Mouse (Mus musculus): ENCODE data around the gene P4htm. TPM values are rescaled to one million over a fixed set of nuclear protein-coding genes. Genes with fewer than 3 reads are reported as not detected.
A peak's percentile ranks its signal among the peaks of the same experiment; 100 is the strongest.

Gene P4htm
- total and polyA plus RNA-seq, 2 experiments from 2014 or later: 17.7 to 18.7 TPM

DNA sequence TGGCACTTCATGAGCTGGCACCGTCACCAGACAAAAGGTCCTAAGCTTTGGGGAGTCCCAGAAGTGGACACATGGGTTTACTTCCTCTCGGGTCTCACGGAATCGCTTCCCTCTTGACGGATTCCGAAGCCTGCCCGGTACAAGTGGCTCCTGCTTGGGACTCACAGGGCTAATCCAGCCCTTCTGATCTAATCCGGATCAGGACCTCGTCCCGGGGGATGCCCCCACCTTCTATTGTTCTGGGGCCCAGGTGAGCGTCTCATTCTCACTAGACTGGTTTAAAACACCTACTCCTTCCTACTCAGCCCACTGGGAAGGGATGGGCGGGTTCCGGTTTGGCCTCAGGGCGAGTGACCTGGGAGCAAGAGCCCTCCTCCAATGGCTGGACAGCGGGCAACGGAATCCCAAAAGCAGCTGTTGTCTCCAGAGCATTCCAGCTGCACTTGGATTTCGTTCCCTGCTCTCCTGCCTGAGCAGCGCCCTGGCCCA, 29.5 kb downstream of the P4htm start:
- Histone ChIP-seq H3K4me1 (ENCODE audit: control insufficient read depth, insufficient read depth) (peaks cover 34% of the 10 kb centered on the region), H3K4me2 (ENCODE audit: low read depth, low read length) (peak overlapping the region; percentile 98), H3K36me3 (replicated peaks; ENCODE audit: control insufficient read depth, insufficient read depth, low read length) (peaks cover 50% of the 10 kb centered on the region), H3K9ac (replicated peaks; ENCODE audit: low read depth, low read length) (peak overlapping the region; percentile 75), H3K27me3 (ENCODE audit: control insufficient read depth, insufficient read depth, low read length) (no peaks in the 10 kb centered on the region), H3K4me3 (ENCODE audit: low read depth, low read length) (peak overlapping the region; percentile 76), H3K9me3 (replicated peaks; ENCODE audit: control insufficient read depth, low read length) (no peaks in the 10 kb centered on the region), H3K27ac (ENCODE audit: low read depth) (peak overlapping the region; percentile 95)
- TF ChIP-seq CTCF (IDR thresholded peaks at IDR 0.05; ENCODE audit: low read depth): no peak
- TF ChIP-seq EP300 (IDR thresholded peaks at IDR 0.05; ENCODE audit: low read depth): no peak
- DNase-seq (ENCODE audit: low spot score) (no peak), ATAC-seq (ENCODE audit: insufficient read depth, low read depth) (no peak)
- WGBS: 9% methylated on average over 18 of the region's 18 CpGs

DNA sequence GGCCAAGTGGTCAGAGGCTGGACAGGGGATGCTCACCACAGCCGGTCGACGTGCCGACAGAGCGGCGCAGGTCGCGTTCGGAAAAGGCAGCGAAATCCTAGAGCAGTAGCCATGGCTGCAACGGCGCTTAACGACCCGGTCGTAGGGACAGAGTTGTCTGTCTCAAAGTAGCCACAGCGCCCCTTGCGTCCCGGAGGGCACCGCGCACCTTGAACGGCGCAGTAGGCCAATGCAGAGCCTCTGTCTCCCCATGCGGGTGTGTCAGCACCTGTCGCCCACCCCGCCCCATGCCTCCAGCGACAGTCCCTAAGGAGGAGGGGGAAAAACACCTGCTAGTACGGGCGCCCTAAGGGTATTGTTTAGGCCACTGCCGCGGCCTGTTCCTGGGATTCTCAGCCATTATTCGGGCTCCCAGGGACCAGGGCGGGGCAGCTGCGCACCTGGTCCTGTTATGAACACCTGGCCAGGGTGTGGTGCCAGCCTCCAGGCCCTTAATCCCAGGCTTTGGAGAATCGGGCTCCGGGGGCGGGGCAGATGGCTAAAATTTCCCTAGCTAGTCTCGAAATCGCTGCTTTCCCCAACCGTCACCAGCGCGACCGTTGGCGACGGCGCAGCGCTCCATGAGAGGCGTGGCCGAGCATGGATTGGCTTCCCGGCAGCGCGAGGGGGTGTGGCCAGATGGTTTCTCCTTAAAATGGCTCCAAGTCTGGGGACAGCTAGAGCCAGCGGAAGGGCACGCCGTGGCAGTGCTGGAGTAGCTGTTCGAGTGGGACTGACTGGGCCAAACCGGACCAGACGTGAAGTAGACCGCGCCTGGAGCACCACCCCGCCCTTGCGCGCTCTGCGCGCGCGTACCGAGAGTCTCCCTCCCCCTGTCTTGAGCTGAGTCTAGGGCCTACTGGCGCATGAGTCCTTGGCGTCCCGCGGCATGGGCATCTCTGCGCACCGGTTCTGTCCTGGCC, 30.4 kb downstream of the P4htm start, which contains the start of gene Ndufaf3:
Gene Ndufaf3 (minus strand): TSS at position 620 of the 962 bp plus-strand sequence.
- Histone ChIP-seq H3K9me3 (replicated peaks; ENCODE audit: control insufficient read depth, low read length) (no peaks in the 10 kb centered on the region), H3K4me1 (ENCODE audit: control insufficient read depth, insufficient read depth) (peaks cover 34% of the 10 kb centered on the region), H3K27ac (ENCODE audit: low read depth) (peak within 1 kb of the TSS; percentile 95), H3K4me3 (ENCODE audit: low read depth, low read length) (peak within 1 kb of the TSS; percentile 76), H3K36me3 (replicated peaks; ENCODE audit: control insufficient read depth, insufficient read depth, low read length) (peaks cover 45% of the 10 kb centered on the region), H3K4me2 (ENCODE audit: low read depth, low read length) (peak within 1 kb of the TSS; percentile 98), H3K27me3 (ENCODE audit: control insufficient read depth, insufficient read depth, low read length) (no peaks in the 10 kb centered on the region), H3K9ac (replicated peaks; ENCODE audit: low read depth, low read length) (peak within 1 kb of the TSS; percentile 75)
- peak; percentile 87 for ATAC-seq (ENCODE audit: insufficient read depth, low read depth)
- TF ChIP-seq EP300 (IDR thresholded peaks at IDR 0.05; ENCODE audit: low read depth): 0 out of 2 replicates have a peak, but pooled peaks have one; percentile 53
- TF ChIP-seq CTCF (IDR thresholded peaks at IDR 0.05; ENCODE audit: low read depth): peak; percentile 89
- under 1% methylated on average over 73 of the region's 73 CpGs for WGBS
- peak; percentile 96 for DNase-seq (ENCODE audit: low spot score)

DNA sequence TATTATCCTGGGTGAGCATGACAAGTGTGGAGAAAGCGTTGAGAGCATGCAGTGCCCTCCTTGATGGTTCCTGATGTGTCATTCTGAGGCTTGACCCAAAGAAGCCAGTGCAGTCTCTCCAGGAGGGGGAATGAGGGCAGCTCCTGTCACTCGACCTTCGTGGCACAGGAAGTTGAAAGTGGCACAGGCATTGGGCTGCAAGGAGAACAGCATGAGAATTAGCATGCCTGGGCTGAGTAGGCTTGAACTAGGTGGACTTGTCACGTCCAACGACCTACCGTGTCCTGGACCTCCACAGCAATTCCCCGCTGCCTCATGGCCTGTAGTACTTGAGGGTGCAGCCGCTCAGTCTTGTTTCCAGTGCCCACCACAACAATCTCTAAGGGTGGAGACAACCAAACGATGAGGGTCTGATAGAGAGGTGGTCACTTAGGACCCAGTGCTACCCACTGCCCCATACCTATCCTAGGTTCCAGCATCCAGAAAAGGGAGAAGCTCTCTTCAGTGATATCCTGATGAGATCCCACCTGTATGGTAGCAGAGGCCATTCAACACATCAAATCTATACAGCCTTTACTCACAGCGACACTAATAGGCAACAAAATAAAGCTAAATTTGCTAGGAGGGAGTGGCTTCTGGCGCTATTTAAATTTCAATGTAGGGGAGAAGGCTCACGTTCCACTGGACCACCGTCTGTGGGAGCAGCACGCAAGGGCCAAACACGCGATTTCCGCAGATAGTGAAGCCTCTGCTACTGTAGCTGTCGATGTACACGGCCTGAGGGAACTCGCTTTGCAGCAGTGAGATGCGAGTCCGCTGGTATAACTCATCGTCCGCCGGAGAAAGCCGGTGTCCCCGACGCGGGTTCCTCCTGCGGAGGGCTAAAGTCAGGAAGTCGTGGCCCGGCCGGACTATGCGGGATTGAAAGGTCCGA, 31.3 kb downstream of the P4htm start:
- Histone ChIP-seq H3K27ac (ENCODE audit: low read depth) (peak overlapping the region; percentile 95), H3K4me1 (ENCODE audit: control insufficient read depth, insufficient read depth) (peaks cover 40% of the 10 kb centered on the region), H3K9ac (replicated peaks; ENCODE audit: low read depth, low read length) (peak overlapping the region; percentile 75), H3K27me3 (ENCODE audit: control insufficient read depth, insufficient read depth, low read length) (no peaks in the 10 kb centered on the region), H3K4me2 (ENCODE audit: low read depth, low read length) (peak overlapping the region; percentile 98), H3K4me3 (ENCODE audit: low read depth, low read length) (peak overlapping the region; percentile 76), H3K9me3 (replicated peaks; ENCODE audit: control insufficient read depth, low read length) (no peaks in the 10 kb centered on the region), H3K36me3 (replicated peaks; ENCODE audit: control insufficient read depth, insufficient read depth, low read length) (peaks cover 44% of the 10 kb centered on the region)
- ATAC-seq (ENCODE audit: insufficient read depth, low read depth): 0 out of 2 replicates have a peak, but pooled peaks have one; percentile 0
- DNase-seq (ENCODE audit: low spot score): no peak
- WGBS: 9% methylated on average over 35 of the region's 35 CpGs
- TF ChIP-seq CTCF (IDR thresholded peaks at IDR 0.05; ENCODE audit: low read depth) (no peak), EP300 (IDR thresholded peaks at IDR 0.05; ENCODE audit: low read depth) (no peak)

DNA sequence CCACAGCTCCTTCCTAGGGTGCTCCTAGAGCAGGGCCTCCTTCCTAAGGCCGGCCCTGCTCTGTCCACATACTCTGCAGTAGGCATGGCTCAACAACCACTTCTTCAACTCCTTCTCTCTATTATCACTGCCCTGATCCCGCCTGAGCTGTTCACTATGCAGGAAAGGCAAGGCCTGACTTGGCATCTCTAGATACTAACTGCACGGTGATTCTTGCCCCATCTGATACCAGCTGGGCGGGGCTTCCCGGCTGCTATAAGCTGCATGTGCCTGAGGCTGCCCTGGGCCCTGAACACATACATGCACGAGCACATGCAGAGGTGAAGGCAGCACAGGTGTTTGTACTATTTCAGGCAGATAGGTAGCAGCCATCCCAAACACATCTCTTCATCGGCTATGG, 33.3 kb downstream of the P4htm start:
- ATAC-seq (ENCODE audit: insufficient read depth, low read depth) (no peak), DNase-seq (ENCODE audit: low spot score) (no peak)
- no peaks in the 10 kb centered on the region for H3K27me3 ChIP-seq (ENCODE audit: control insufficient read depth, insufficient read depth, low read length)
- H3K4me1 ChIP-seq (ENCODE audit: control insufficient read depth, insufficient read depth): peaks cover 28% of the 10 kb centered on the region
- no peak overlapping the region for H3K27ac ChIP-seq (ENCODE audit: low read depth)
- no peak overlapping the region for H3K9ac ChIP-seq (replicated peaks; ENCODE audit: low read depth, low read length)
- TF ChIP-seq EP300 (IDR thresholded peaks at IDR 0.05; ENCODE audit: low read depth): no peak
- no peaks in the 10 kb centered on the region for H3K9me3 ChIP-seq (replicated peaks; ENCODE audit: control insufficient read depth, low read length)
- WGBS: 69% methylated on average over 7 of the region's 7 CpGs
- no peak overlapping the region for H3K4me3 ChIP-seq (ENCODE audit: low read depth, low read length)
- peaks cover 47% of the 10 kb centered on the region for H3K36me3 ChIP-seq (replicated peaks; ENCODE audit: control insufficient read depth, insufficient read depth, low read length)
- H3K4me2 ChIP-seq (ENCODE audit: low read depth, low read length): no peak overlapping the region

DNA sequence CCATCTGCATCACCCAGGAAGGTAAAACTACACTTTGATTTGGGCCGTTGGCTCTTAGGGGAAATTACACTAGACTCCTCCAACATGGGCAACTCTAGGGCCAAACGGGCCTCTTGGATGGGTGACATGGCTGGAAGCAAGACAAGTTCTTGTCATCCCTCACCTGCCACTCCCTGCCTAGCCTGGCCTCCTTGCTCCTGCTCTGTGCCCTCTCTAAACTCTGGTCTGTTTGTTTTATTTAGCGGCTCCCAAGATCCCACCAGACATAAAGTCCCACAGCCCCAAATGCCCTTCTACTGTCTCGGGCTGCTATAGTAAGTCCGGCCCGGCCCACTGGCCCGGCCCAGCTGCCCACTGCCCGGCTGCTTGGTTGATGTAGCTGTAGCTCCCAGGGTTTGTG, 33.8 kb downstream of the P4htm start:
- 79% methylated on average over 8 of the region's 8 CpGs for WGBS
- Histone ChIP-seq H3K9ac (replicated peaks; ENCODE audit: low read depth, low read length) (no peak overlapping the region), H3K27ac (ENCODE audit: low read depth) (no peak overlapping the region), H3K4me1 (ENCODE audit: control insufficient read depth, insufficient read depth) (peaks cover 24% of the 10 kb centered on the region), H3K4me2 (ENCODE audit: low read depth, low read length) (no peak overlapping the region), H3K36me3 (replicated peaks; ENCODE audit: control insufficient read depth, insufficient read depth, low read length) (peaks cover 51% of the 10 kb centered on the region), H3K27me3 (ENCODE audit: control insufficient read depth, insufficient read depth, low read length) (no peaks in the 10 kb centered on the region), H3K4me3 (ENCODE audit: low read depth, low read length) (no peak overlapping the region), H3K9me3 (replicated peaks; ENCODE audit: control insufficient read depth, low read length) (no peaks in the 10 kb centered on the region)
- DNase-seq (ENCODE audit: low spot score) (no peak), ATAC-seq (ENCODE audit: insufficient read depth, low read depth) (no peak)
- TF ChIP-seq CTCF (IDR thresholded peaks at IDR 0.05; ENCODE audit: low read depth): no peak
- TF ChIP-seq EP300 (IDR thresholded peaks at IDR 0.05; ENCODE audit: low read depth): no peak
